Mouse (Mus musculus) cerebellum, adult 18-20 months (tissue): ENCODE data around the gene Sav1.

Experiments
- DNase-seq, 2 experiments: peaks; one replicate each; pipeline ENCODE4 v3.0.0; 2021

Gene Sav1

GRCm38 (mm10) chr12:69947502-69947901 is 39.3 kb downstream of the Sav1 start:
- no peak for DNase-seq

- no peak for DNase-seq
These were observed 40.9 kb downstream of the Sav1 start for GRCm38 (mm10) chr12:69945861-69946260.

GRCm38 (mm10) chr12:69941655-69942329 is 45.0 kb downstream of the Sav1 start:
- no peak for DNase-seq

- no peak for DNase-seq
These were observed 47.5 kb downstream of the Sav1 start for GRCm38 (mm10) chr12:69939291-69939690.

- DNase-seq = no peak
These were observed 49.1 kb downstream of the Sav1 start for GRCm38 (mm10) chr12:69937731-69938130.

GRCm38 (mm10) chr12:69926716-69927115 is 60.1 kb downstream of the Sav1 start:
- no peak for DNase-seq

- DNase-seq = peak; percentile 32 to 44
These were observed 62.8 kb downstream of the Sav1 start for GRCm38 (mm10) chr12:69924012-69924411.

- DNase-seq = no peak
These were observed 63.2 kb downstream of the Sav1 start for GRCm38 (mm10) chr12:69923603-69924002.

- DNase-seq = no peak
These were observed 63.7 kb downstream of the Sav1 start for GRCm38 (mm10) chr12:69923128-69923527.

GRCm38 (mm10) chr12:69922099-69922498 is 64.7 kb downstream of the Sav1 start:
- DNase-seq = no peak

- no peak for DNase-seq
These were observed 68.9 kb downstream of the Sav1 start for GRCm38 (mm10) chr12:69917870-69918269.
